Mouse (Mus musculus) activated CD4-positive, CD25-positive, alpha-beta regulatory T cell (primary cell): ENCODE data around the gene Macrod2. TPM values are rescaled to one million over a fixed set of nuclear protein-coding genes. Genes with fewer than 3 reads are reported as not detected.

Experiments used
- polyA plus RNA-seq, 2 experiments: library from polyadenylated mRNA; unstranded; fragments of 100-300 nt; shearing (Covaris generic); gene quantifications; one replicate each; pipeline ENCODE4 v1.2.1; 2017

Macrod2 gene
- 1 to 10 TPM in 1 of 2 experiments, not detected in 1; 1.3 TPM for polyA plus RNA-seq

DNA sequence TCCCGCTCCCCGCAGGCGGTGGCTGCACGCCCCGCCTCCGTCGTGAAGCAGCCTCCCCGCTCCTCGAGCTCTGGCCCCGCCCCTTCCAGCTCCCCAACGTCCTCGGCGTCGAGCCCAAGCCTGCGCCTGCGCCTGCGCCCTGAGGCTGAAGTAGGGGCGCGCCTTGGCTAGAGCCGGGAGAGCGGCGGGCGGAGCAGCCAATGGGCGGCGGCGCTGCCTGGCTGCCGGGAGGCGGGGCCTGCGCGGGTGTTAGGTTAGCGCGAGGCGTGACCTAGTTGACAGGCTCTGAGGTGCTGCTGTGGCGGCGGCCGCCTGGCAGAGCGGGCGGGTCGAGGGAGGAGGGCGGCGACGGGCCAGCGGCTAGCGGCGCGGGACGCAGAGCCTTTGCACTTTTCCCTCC lies at the start of gene Macrod2:
Gene Macrod2 (plus strand): TSS at position 131 of the 400 bp plus-strand sequence.

DNA sequence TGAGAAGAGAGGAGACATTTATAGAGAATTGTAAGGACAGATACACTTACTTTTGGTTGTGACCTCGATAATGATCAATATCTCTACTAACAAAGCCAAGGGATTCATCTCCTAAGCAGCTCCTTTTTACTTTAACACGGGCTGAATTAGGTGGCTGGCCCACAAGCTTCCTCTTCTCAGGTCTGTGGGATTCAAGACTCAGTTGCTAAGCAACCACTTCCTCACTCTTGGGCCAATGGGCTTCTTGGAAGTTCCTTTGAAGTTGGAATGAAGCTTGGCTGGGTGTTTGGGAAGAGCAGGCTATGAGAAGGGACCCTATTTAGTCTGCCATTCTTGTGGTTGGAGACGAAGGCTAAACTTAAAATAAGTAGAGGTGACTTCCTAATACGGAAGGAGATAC lies 5.6 kb upstream of the Macrod2 start, which contains the start of gene Sel1l2:
Gene Sel1l2 (minus strand): TSS at position 182 of the 400 bp plus-strand sequence.

DNA sequence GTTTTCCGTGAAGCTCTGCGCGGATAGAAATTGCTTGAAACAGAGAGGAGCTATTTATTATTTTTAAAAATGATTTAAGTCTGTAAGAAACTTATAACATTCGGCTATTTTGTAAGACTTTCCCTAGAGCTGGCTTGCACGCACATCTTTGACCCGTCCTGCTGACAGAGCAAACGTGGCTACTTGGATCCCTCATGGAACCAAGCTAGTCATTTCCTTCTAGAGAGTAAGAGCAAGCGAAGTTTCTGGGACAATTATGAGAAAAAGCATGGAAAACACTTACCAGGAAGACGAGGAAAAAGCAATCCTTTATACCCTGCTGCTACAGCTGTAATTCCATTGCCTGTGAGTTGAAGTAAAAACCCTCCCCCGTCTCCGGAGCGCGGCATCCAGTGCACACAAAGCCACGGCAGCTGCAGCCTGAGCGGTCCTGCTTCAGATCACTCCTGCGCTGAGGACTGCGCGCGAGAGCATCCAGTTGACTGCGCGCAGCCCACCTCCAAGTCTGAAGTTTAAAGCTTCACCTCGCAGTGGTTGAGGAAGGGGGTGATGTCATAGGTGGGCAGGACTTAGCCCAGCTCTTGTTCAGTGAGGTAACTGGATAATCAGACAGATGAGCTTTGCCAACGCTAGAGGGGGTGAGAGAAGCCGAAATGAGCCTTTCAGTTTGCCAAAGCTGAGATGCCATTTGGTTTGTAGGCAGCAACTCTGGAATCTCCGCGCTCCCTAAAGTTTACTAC lies 276.0 kb downstream of the Macrod2 start, which contains the start of gene Flrt3:
Gene Flrt3 (minus strand): TSS at position 507 of the 740 bp plus-strand sequence.

Other genes with a start within 250 kb of the Macrod2 start
- gene Gm17374, start 243.3 kb upstream of the Macrod2 start, polyA plus RNA-seq: not detected
- gene Esf1, start 224.7 kb upstream of the Macrod2 start, polyA plus RNA-seq: 10 to 100 TPM; 16.0 to 24.6 TPM
- gene Ndufaf5, start 224.7 kb upstream of the Macrod2 start, polyA plus RNA-seq: 10 to 100 TPM; 16.9 to 17.9 TPM
- gene Sel1l2, start 5.6 kb upstream of the Macrod2 start, polyA plus RNA-seq: under 1 TPM in 1 of 2 experiments, not detected in 1; 0.26 TPM